Mouse (Mus musculus) ovary, adult 10 weeks (tissue): ENCODE data around the gene Pdlim5. TPM values are rescaled to one million over a fixed set of nuclear protein-coding genes. Genes with fewer than 3 reads are reported as not detected.

Experiments
- polyA plus RNA-seq: library from polyadenylated mRNA; stranded (reverse); fragments of 350-450 nt; fragmentation: Illumina TruSeq; extraction: RNeasy Lipid Tissue Mini Kit (QIAGEN cat#74804); gene quantifications from one replicate; pipeline ENCODE4 v1.2.3, GENCODE M21; 2014

Gene Pdlim5
- 61.3 TPM for polyA plus RNA-seq

GRCm38 (mm10) chr3:142395520-142396193 is at the start of gene Pdlim5:
Gene Pdlim5, minus strand, starts transcription at chr3:142395696.

Other genes with a start within 250 kb of the Pdlim5 start
- 223 TPM for gene Bmpr1b, start 226.3 kb downstream of the Pdlim5 start, polyA plus RNA-seq
- 6.8 TPM for gene Gbp5, start 98.3 kb upstream of the Pdlim5 start, polyA plus RNA-seq
- gene Gbp7, start 134.6 kb upstream of the Pdlim5 start, polyA plus RNA-seq, result 39.8 TPM
- 23.0 TPM for gene Gbp3, start 164.3 kb upstream of the Pdlim5 start, polyA plus RNA-seq
- gene Gbp2b, start 199.2 kb upstream of the Pdlim5 start, polyA plus RNA-seq, result 0.63 TPM
- gene Gbp2, start 224.9 kb upstream of the Pdlim5 start, polyA plus RNA-seq, result 69.9 TPM